Mouse (Mus musculus) right cerebral cortex, postnatal 36 days (tissue): ENCODE data around the gene Sgsm3.

ENCODE experiments used
- DNase-seq, 2 experiments: peaks; one replicate each; pipeline ENCODE4 v3.0.0; 2022; ENCODE audit warnings: low spot score in 2 of 2, mixed read lengths in 1 of 2

The Sgsm3 gene

GRCm38 (mm10) chr15:80979611-80980010, 2.0 kb downstream of the Sgsm3 start:
- DNase-seq = no peak

- no peak for DNase-seq
Observed at GRCm38 (mm10) chr15:80981176-80981575, 3.6 kb downstream of the Sgsm3 start.

GRCm38 (mm10) chr15:80983264-80983663, 5.7 kb downstream of the Sgsm3 start:
- DNase-seq = no peak

- no peak for DNase-seq
Observed at GRCm38 (mm10) chr15:80988331-80988730, 10.8 kb downstream of the Sgsm3 start.

GRCm38 (mm10) chr15:80989712-80990111, 12.1 kb downstream of the Sgsm3 start:
- DNase-seq = no peak

- no peak for DNase-seq
Observed at GRCm38 (mm10) chr15:80994959-80995358, 17.4 kb downstream of the Sgsm3 start.

GRCm38 (mm10) chr15:80996090-80996835, 18.7 kb downstream of the Sgsm3 start:
- no peak for DNase-seq

GRCm38 (mm10) chr15:80997077-80997476, 19.5 kb downstream of the Sgsm3 start:
- no peak for DNase-seq

- no peak for DNase-seq
Observed at GRCm38 (mm10) chr15:81000419-81001138, 23.0 kb downstream of the Sgsm3 start.

- DNase-seq = no peak
Observed at GRCm38 (mm10) chr15:81006127-81006735, 28.7 kb downstream of the Sgsm3 start.

GRCm38 (mm10) chr15:81007339-81007738, 29.8 kb downstream of the Sgsm3 start:
- no peak for DNase-seq

- no peak for DNase-seq
Observed at GRCm38 (mm10) chr15:81007905-81008304, 30.3 kb downstream of the Sgsm3 start.

- DNase-seq = no peak
Observed at GRCm38 (mm10) chr15:81008689-81009123, 31.1 kb downstream of the Sgsm3 start.

- DNase-seq = no peak
Observed at GRCm38 (mm10) chr15:81010114-81010513, 32.5 kb downstream of the Sgsm3 start.

- DNase-seq = no peak
Observed at GRCm38 (mm10) chr15:81011523-81011922, 34.0 kb downstream of the Sgsm3 start.

GRCm38 (mm10) chr15:81012359-81012758, 34.8 kb downstream of the Sgsm3 start:
- DNase-seq = no peak

GRCm38 (mm10) chr15:81013186-81013585, 35.6 kb downstream of the Sgsm3 start:
- no peak for DNase-seq

- no peak for DNase-seq
Observed at GRCm38 (mm10) chr15:81015068-81015744, 37.6 kb downstream of the Sgsm3 start.

GRCm38 (mm10) chr15:81016488-81016887, 38.9 kb downstream of the Sgsm3 start:
- no peak for DNase-seq

GRCm38 (mm10) chr15:81017308-81017707, 39.7 kb downstream of the Sgsm3 start:
- no peak for DNase-seq

- DNase-seq = no peak
Observed at GRCm38 (mm10) chr15:81021377-81021776, 43.8 kb downstream of the Sgsm3 start.

- DNase-seq = no peak
Observed at GRCm38 (mm10) chr15:81022437-81022836, 44.9 kb downstream of the Sgsm3 start.
